Mouse (Mus musculus): ENCODE results near the gene Card10. TPM values are rescaled to one million over a fixed set of nuclear protein-coding genes. Genes with fewer than 3 reads are reported as not detected.

The Card10 gene
- polyA plus RNA-seq, 1 experiment = 0.73 TPM

DNA sequence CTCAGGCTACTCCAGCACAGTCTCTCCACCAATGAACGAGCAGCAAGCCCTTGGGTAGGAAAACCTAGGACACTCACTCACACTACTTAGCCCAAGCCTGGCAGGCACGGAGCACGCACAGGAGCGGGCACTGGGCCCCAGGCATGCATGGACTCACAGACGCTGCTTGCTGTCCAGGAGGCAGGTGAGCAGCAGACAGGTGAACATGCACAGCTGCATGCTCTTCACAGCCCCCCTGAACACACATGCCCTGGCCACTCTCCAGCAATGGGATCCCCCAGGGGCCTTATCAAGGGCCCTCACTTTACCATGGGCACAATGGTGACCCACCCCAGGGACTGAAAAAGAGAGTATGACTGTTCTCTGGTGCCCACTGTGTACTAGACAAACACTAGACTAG, 23.2 kb downstream of the Card10 start:
- peaks cover 5% of the 10 kb centered on the region for H3K36me3 ChIP-seq (ENCODE audit: control insufficient read depth, insufficient read depth)

DNA sequence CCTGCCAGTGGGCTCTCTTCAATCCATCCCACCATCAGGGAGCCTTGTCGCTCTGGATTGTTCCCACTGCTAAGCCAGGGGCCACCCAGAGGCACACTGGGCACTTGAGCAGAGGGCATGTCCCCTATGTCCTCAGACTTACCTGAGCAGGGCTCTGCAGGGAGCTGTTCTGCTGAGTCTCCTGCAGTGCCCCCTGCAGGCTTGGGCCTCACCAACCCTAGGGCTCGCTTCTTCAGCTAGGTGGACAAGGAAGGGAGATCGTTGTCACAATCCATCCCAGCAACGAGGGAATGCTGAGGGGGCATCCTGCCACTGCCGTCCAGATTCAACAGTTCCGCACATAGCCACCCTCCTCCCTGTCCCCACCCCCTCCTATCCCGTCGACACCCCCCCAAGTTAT, 23.6 kb downstream of the Card10 start:
- H3K79me3 ChIP-seq (ENCODE audit: low read depth) = no peaks in the 10 kb centered on the region
- H3K36me3 ChIP-seq (ENCODE audit: control insufficient read depth, insufficient read depth) = peaks cover 5% of the 10 kb centered on the region
- no peaks in the 10 kb centered on the region for H3K27me3 ChIP-seq (ENCODE audit: control insufficient read depth, insufficient read depth, insufficient read length)
- no peak overlapping the region for H3ac ChIP-seq (ENCODE audit: control insufficient read depth, insufficient read length, low read depth)
- no peaks in the 10 kb centered on the region for H3K79me2 ChIP-seq (ENCODE audit: control insufficient read depth, insufficient read depth)
- TF ChIP-seq FOSL1 (IDR thresholded peaks at IDR 0.05; ENCODE audit: insufficient read depth, low read length, poor library complexity, severe bottlenecking) (no peak), MAX (IDR thresholded peaks at IDR 0.05) (no peak), CTCF (IDR thresholded peaks at IDR 0.05; ENCODE audit: control insufficient read depth, insufficient read depth, insufficient read length) (no peak), USF1 (IDR thresholded peaks at IDR 0.05; ENCODE audit: low read depth) (no peak), MYOD1 (IDR thresholded peaks at IDR 0.05; ENCODE audit: control insufficient read depth, insufficient read length, low read depth) (no peak)
- H3K4me3 ChIP-seq (ENCODE audit: insufficient read depth, poor library complexity, severe bottlenecking) = no peak overlapping the region

More for the DNA sequence above, 23.2 kb downstream of the Card10 start:
- H3K79me3 ChIP-seq (ENCODE audit: low read depth) = no peaks in the 10 kb centered on the region
- H3K4me3 ChIP-seq (ENCODE audit: insufficient read depth, poor library complexity, severe bottlenecking) = no peak overlapping the region
- no peaks in the 10 kb centered on the region for H3K79me2 ChIP-seq (ENCODE audit: control insufficient read depth, insufficient read depth)
- no peak overlapping the region for H3ac ChIP-seq (ENCODE audit: control insufficient read depth, insufficient read length, low read depth)
- no peak for TF ChIP-seq MYOG (IDR thresholded peaks at IDR 0.05; ENCODE audit: control insufficient read depth, extremely low read depth, insufficient read length)
- H3K27me3 ChIP-seq (ENCODE audit: control insufficient read depth, insufficient read depth, insufficient read length) = no peaks in the 10 kb centered on the region

DNA sequence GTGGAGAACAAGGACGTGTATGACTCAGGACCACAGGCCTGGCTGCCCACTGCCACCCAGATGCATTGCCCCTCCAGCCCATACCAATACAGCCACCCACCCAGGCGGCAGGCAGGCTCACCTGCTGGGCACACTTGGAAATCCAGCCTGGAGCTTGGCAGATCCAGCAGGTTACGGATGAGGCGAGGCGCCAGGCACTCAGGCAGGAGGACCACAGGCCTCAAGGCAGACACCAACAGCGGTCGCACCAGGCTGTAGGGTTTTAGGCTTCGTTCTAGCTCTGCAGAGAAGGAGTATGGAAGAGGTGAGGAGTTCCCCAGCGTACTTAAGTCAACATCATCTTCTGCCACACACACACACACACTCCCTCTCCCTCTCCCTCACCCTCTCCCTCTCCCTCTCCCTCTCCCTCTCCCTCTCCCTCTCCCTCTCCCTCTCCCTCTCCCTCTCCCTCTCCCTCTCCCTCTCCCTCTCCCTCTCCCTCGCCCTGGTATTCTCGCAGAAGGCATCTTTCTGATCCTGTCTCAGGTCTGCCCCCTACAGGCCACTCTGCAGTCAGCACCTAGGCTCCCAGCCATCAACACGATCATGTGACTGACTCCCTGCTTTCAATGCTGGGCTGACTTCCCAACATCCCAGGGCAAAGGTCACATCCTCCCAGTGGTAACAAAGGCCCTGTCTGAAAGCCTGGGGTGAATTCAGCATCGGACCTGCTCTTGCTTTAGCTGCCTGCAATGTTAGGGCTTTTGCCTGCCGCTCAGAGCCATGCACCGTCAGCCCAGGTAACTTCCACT, 24.6 kb downstream of the Card10 start:
- H3K4me3 ChIP-seq (ENCODE audit: insufficient read depth, poor library complexity, severe bottlenecking) = no peak overlapping the region
- H3K79me3 ChIP-seq (ENCODE audit: low read depth) = no peaks in the 10 kb centered on the region
- H3ac ChIP-seq (ENCODE audit: control insufficient read depth, insufficient read length, low read depth) = no peak overlapping the region
- no peaks in the 10 kb centered on the region for H3K79me2 ChIP-seq (ENCODE audit: control insufficient read depth, insufficient read depth)
- TF ChIP-seq CTCF (IDR thresholded peaks at IDR 0.05; ENCODE audit: control insufficient read depth, insufficient read depth, insufficient read length) (peak; percentile 81), FOSL1 (IDR thresholded peaks at IDR 0.05; ENCODE audit: insufficient read depth, low read length, poor library complexity, severe bottlenecking) (no peak), MAX (IDR thresholded peaks at IDR 0.05) (no peak), USF1 (IDR thresholded peaks at IDR 0.05; ENCODE audit: low read depth) (peak; percentile 90), MYOG (IDR thresholded peaks at IDR 0.05; ENCODE audit: control insufficient read depth, extremely low read depth, insufficient read length) (no peak), MYOD1 (IDR thresholded peaks at IDR 0.05; ENCODE audit: control insufficient read depth, insufficient read length, low read depth) (no peak), CEBPB (IDR thresholded peaks at IDR 0.05; ENCODE audit: low read depth) (no peak)
- H3K36me3 ChIP-seq (ENCODE audit: control insufficient read depth, insufficient read depth) = peaks cover 5% of the 10 kb centered on the region
- H3K27me3 ChIP-seq (ENCODE audit: control insufficient read depth, insufficient read depth, insufficient read length) = no peaks in the 10 kb centered on the region

DNA sequence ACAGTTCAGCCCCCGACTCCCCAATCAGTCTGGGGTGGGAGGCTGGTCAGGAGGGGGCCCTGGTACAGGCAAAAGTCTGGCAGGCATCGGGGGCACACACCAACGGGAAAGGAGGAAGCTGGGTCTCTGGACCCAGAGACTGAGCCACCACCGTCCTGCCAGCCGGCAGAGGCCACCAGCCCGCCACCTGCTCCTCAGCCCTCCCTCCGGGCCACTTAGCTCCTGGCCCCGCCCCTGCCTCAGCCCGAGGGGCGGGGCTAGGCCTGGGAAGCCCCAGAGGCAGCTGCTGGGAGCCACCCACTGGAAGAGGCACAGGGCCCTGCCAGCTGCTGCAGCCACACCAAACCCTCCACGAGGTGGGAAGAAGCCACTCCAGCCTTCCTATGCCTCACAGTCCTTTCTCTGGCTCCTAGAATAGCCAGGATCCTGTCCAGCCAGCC, 29.5 kb downstream of the Card10 start, which contains the start of gene Mfng:
Mfng (minus strand) TSS at position 186 of the 440 bp plus-strand sequence.
- no peak within 1 kb of the TSS for H3K4me3 ChIP-seq (ENCODE audit: insufficient read depth, poor library complexity, severe bottlenecking)

DNA sequence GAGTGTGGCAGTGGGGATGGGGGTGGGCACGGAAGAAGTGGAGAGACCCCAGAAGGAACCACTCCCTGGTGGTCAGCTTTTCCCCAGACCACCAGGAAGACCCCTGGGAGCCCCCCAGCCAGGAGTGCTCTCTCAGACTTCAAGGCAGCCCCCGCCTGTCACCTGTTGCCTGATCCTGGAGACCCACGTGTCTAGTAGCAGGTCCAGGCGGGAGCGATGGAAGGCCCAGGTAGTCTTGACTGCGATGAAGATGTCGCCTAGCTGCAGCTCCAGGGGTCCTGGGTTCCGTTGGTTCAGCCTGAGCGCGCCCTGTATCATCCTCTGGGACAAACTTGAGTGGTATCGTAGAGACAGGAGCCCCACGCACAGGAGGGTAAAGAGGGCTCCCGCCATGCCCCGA, 30.0 kb downstream of the Card10 start:
- H3K79me2 ChIP-seq (ENCODE audit: control insufficient read depth, insufficient read depth) = no peaks in the 10 kb centered on the region
- H3K36me3 ChIP-seq (ENCODE audit: control insufficient read depth, insufficient read depth) = peaks cover 5% of the 10 kb centered on the region
- TF ChIP-seq CEBPB (IDR thresholded peaks at IDR 0.05; ENCODE audit: low read depth) (no peak), CTCF (IDR thresholded peaks at IDR 0.05; ENCODE audit: control insufficient read depth, insufficient read depth, insufficient read length) (no peak), MAX (IDR thresholded peaks at IDR 0.05) (no peak), FOSL1 (IDR thresholded peaks at IDR 0.05; ENCODE audit: insufficient read depth, low read length, poor library complexity, severe bottlenecking) (no peak), USF1 (IDR thresholded peaks at IDR 0.05; ENCODE audit: low read depth) (no peak), MYOD1 (IDR thresholded peaks at IDR 0.05; ENCODE audit: control insufficient read depth, insufficient read length, low read depth) (no peak), MYOG (IDR thresholded peaks at IDR 0.05; ENCODE audit: control insufficient read depth, extremely low read depth, insufficient read length) (no peak)
- no peak overlapping the region for H3K4me3 ChIP-seq (ENCODE audit: insufficient read depth, poor library complexity, severe bottlenecking)
- H3ac ChIP-seq (ENCODE audit: control insufficient read depth, insufficient read length, low read depth) = no peak overlapping the region
- H3K27me3 ChIP-seq (ENCODE audit: control insufficient read depth, insufficient read depth, insufficient read length) = peaks cover 9% of the 10 kb centered on the region
- H3K79me3 ChIP-seq (ENCODE audit: low read depth) = no peaks in the 10 kb centered on the region

More for the DNA sequence above, 29.5 kb downstream of the Card10 start, which contains the start of gene Mfng:
- TF ChIP-seq USF1 (IDR thresholded peaks at IDR 0.05; ENCODE audit: low read depth) = no peak
- no peak for TF ChIP-seq FOSL1 (IDR thresholded peaks at IDR 0.05; ENCODE audit: insufficient read depth, low read length, poor library complexity, severe bottlenecking)
- TF ChIP-seq MYOD1 (IDR thresholded peaks at IDR 0.05; ENCODE audit: control insufficient read depth, insufficient read length, low read depth) = peak; percentile 17
- no peak for TF ChIP-seq MYOG (IDR thresholded peaks at IDR 0.05; ENCODE audit: control insufficient read depth, extremely low read depth, insufficient read length)
- Histone ChIP-seq H3K79me3 (ENCODE audit: low read depth) (no peaks in the 10 kb centered on the region), H3ac (ENCODE audit: control insufficient read depth, insufficient read length, low read depth) (no peak within 1 kb of the TSS), H3K79me2 (ENCODE audit: control insufficient read depth, insufficient read depth) (no peaks in the 10 kb centered on the region), H3K27me3 (ENCODE audit: control insufficient read depth, insufficient read depth, insufficient read length) (peaks cover 9% of the 10 kb centered on the region), H3K36me3 (ENCODE audit: control insufficient read depth, insufficient read depth) (peaks cover 5% of the 10 kb centered on the region)

DNA sequence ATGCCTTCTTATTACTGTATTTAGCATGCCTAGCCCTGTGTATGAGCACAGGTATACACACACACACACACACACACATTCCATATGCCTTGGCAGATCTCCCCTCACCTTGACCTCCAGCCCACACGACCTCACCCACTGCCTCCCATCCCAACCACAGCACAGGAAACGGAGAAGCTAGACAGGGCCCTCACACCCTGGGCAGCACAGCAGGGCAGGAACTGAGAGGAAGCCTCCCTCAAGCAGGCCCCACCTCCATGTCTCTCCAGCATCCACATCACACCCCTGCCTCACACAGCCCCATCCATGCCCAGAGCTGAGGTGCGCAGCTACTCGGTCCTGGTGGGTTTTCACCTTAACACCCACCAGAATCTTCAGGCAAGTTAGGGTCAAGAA, 30.5 kb downstream of the Card10 start:
- Histone ChIP-seq H3ac (ENCODE audit: control insufficient read depth, insufficient read length, low read depth) (no peak overlapping the region), H3K27me3 (ENCODE audit: control insufficient read depth, insufficient read depth, insufficient read length) (peaks cover 9% of the 10 kb centered on the region), H3K79me2 (ENCODE audit: control insufficient read depth, insufficient read depth) (no peaks in the 10 kb centered on the region), H3K4me3 (ENCODE audit: insufficient read depth, poor library complexity, severe bottlenecking) (no peak overlapping the region), H3K79me3 (ENCODE audit: low read depth) (no peaks in the 10 kb centered on the region), H3K36me3 (ENCODE audit: control insufficient read depth, insufficient read depth) (peaks cover 5% of the 10 kb centered on the region)
- TF ChIP-seq CEBPB (IDR thresholded peaks at IDR 0.05; ENCODE audit: low read depth) (no peak), USF1 (IDR thresholded peaks at IDR 0.05; ENCODE audit: low read depth) (no peak), MYOD1 (IDR thresholded peaks at IDR 0.05; ENCODE audit: control insufficient read depth, insufficient read length, low read depth) (no peak), CTCF (IDR thresholded peaks at IDR 0.05; ENCODE audit: control insufficient read depth, insufficient read depth, insufficient read length) (no peak), FOSL1 (IDR thresholded peaks at IDR 0.05; ENCODE audit: insufficient read depth, low read length, poor library complexity, severe bottlenecking) (no peak), MAX (IDR thresholded peaks at IDR 0.05) (no peak), MYOG (IDR thresholded peaks at IDR 0.05; ENCODE audit: control insufficient read depth, extremely low read depth, insufficient read length) (no peak)

Data from C2C12 (cell line).